Mouse (Mus musculus) hindbrain, embryonic 10.5 days (tissue): ENCODE data around the gene Zdhhc1. TPM values are rescaled to one million over a fixed set of nuclear protein-coding genes. Genes with fewer than 3 reads are reported as not detected.

Experiments
- DNase-seq: peaks from one replicate; pipeline ENCODE4 v3.0.0-alpha.2; 2017; ENCODE audit warnings: low spot score
- H3K27ac ChIP-seq: fragments of 300-500 bp; sonication (generic); 2 replicates; pipeline ENCODE4 v1.5.1; 2016; ENCODE audit warnings: mild to moderate bottlenecking, moderate library complexity
- H3K27me3 ChIP-seq: fragments of 300-500 bp; sonication (generic); 2 replicates; pipeline ENCODE4 v1.6.1; 2016; ENCODE audit warnings: mild to moderate bottlenecking; ENCODE audit not compliant: poor library complexity, insufficient read depth, severe bottlenecking
- H3K36me3 ChIP-seq: fragments of 300-500 bp; sonication (generic); 2 replicates; pipeline ENCODE4 v1.6.1; 2016; ENCODE audit warnings: mild to moderate bottlenecking, moderate library complexity
- H3K4me1 ChIP-seq: fragments of 300-500 bp; sonication (generic); replicated peaks from 2 replicates; pipeline ENCODE4 v1.6.1; 2016; ENCODE audit warnings: mild to moderate bottlenecking
- H3K4me3 ChIP-seq: fragments of 300-500 bp; sonication (generic); 2 replicates; pipeline ENCODE4 v1.5.1; 2016; ENCODE audit warnings: mild to moderate bottlenecking, moderate library complexity
- H3K9me3 ChIP-seq: fragments of 300-500 bp; sonication (generic); 2 replicates; pipeline ENCODE4 v1.6.1; 2016; ENCODE audit warnings: mild to moderate bottlenecking, moderate library complexity
- WGBS: fragments of 180-500 bp; shearing (Covaris S2); methylation state at CpG from one replicate; pipeline ENCODE4 v1.1.7; 2016; 5-methylcytosine and 5-hydroxymethylcytosine counted together
- polyA plus RNA-seq: library from polyadenylated mRNA; unstranded; fragments of >200 nt; fragmentation: Nextera tagmentation; extraction: Ambion mirVana; gene quantifications from 2 replicates; pipeline ENCODE4 v1.2.1, GENCODE M21; 2016

The Zdhhc1 gene
- 23.3 and 29.2 TPM in 2 replicates for polyA plus RNA-seq

- no peaks in the 10 kb centered on the region for H3K27me3 ChIP-seq
- peak; percentile 93 for DNase-seq
- H3K9me3 ChIP-seq, result no peaks in the 10 kb centered on the region
- H3K27ac ChIP-seq, result peak within 1 kb of the TSS; percentile 90
- no peaks in the 10 kb centered on the region for H3K36me3 ChIP-seq
- H3K4me3 ChIP-seq, result peak within 1 kb of the TSS; percentile 90
- WGBS, result under 1% methylated on average over 68 of the region's 68 CpGs
- H3K4me1 ChIP-seq, result peaks cover 33% of the 10 kb centered on the region
Observed at GRCm38 (mm10) chr8:105496439-105497180, at the start of gene Zdhhc1. Gene Zdhhc1, minus strand, starts transcription at chr8:105496902.

- H3K27me3 ChIP-seq, result no peaks in the 10 kb centered on the region
- H3K36me3 ChIP-seq, result peaks cover 16% of the 10 kb centered on the region
- H3K4me1 ChIP-seq, result peaks cover 22% of the 10 kb centered on the region
- no peak for DNase-seq
- 82% methylated on average over 3 of the region's 3 CpGs for WGBS
- H3K9me3 ChIP-seq, result no peaks in the 10 kb centered on the region
- H3K27ac ChIP-seq, result no peak overlapping the region
- H3K4me3 ChIP-seq, result no peak overlapping the region
Observed at GRCm38 (mm10) chr8:105545249-105545648, 48.5 kb upstream of the Zdhhc1 start.

GRCm38 (mm10) chr8:105544544-105545205 lies 48.0 kb upstream of the Zdhhc1 start:
- no peak for DNase-seq
- H3K4me1 ChIP-seq, result peaks cover 22% of the 10 kb centered on the region
- H3K9me3 ChIP-seq, result no peaks in the 10 kb centered on the region
- no peak overlapping the region for H3K27ac ChIP-seq
- WGBS, result 54% methylated on average over 7 of the region's 7 CpGs
- H3K4me3 ChIP-seq, result no peak overlapping the region
- H3K27me3 ChIP-seq, result no peaks in the 10 kb centered on the region
- H3K36me3 ChIP-seq, result peaks cover 11% of the 10 kb centered on the region

- WGBS, result 60% methylated on average over 1 of the region's 1 CpGs
- H3K4me1 ChIP-seq, result peaks cover 22% of the 10 kb centered on the region
- no peaks in the 10 kb centered on the region for H3K27me3 ChIP-seq
- DNase-seq, result no peak
- H3K36me3 ChIP-seq, result peaks cover 19% of the 10 kb centered on the region
- H3K27ac ChIP-seq, result no peak overlapping the region
- H3K4me3 ChIP-seq, result no peak overlapping the region
- no peaks in the 10 kb centered on the region for H3K9me3 ChIP-seq
Observed at GRCm38 (mm10) chr8:105543703-105544102, 47.0 kb upstream of the Zdhhc1 start.

- 94% methylated on average over 2 of the region's 2 CpGs for WGBS
- H3K9me3 ChIP-seq, result no peaks in the 10 kb centered on the region
Observed at GRCm38 (mm10) chr8:105542808-105543207, 46.1 kb upstream of the Zdhhc1 start.

GRCm38 (mm10) chr8:105542032-105542656 lies 45.4 kb upstream of the Zdhhc1 start:
- Histone ChIP-seq H3K4me1 (peaks cover 22% of the 10 kb centered on the region), H3K27me3 (no peaks in the 10 kb centered on the region), H3K9me3 (no peaks in the 10 kb centered on the region), H3K27ac (no peak overlapping the region), H3K36me3 (peaks cover 34% of the 10 kb centered on the region), H3K4me3 (no peak overlapping the region)
- DNase-seq, result no peak
- 88% methylated on average over 3 of the region's 3 CpGs for WGBS

More at GRCm38 (mm10) chr8:105542808-105543207, 46.1 kb upstream of the Zdhhc1 start:
- Histone ChIP-seq H3K4me1 (peaks cover 22% of the 10 kb centered on the region), H3K27ac (no peak overlapping the region), H3K4me3 (no peak overlapping the region), H3K36me3 (peaks cover 28% of the 10 kb centered on the region), H3K27me3 (no peaks in the 10 kb centered on the region)
- DNase-seq, result no peak

GRCm38 (mm10) chr8:105538940-105539339 lies 42.2 kb upstream of the Zdhhc1 start:
- peaks cover 8% of the 10 kb centered on the region for H3K4me1 ChIP-seq
- no peaks in the 10 kb centered on the region for H3K9me3 ChIP-seq
- 92% methylated on average over 4 of the region's 4 CpGs for WGBS
- no peaks in the 10 kb centered on the region for H3K27me3 ChIP-seq
- no peak overlapping the region for H3K4me3 ChIP-seq
- peaks cover 53% of the 10 kb centered on the region for H3K36me3 ChIP-seq
- DNase-seq, result no peak
- H3K27ac ChIP-seq, result no peak overlapping the region

- Histone ChIP-seq H3K4me3 (no peak overlapping the region), H3K27me3 (no peaks in the 10 kb centered on the region), H3K4me1 (peaks cover 15% of the 10 kb centered on the region), H3K9me3 (no peaks in the 10 kb centered on the region), H3K27ac (no peak overlapping the region), H3K36me3 (peaks cover 52% of the 10 kb centered on the region)
- WGBS, result 93% methylated on average over 6 of the region's 6 CpGs
- DNase-seq, result no peak
Observed at GRCm38 (mm10) chr8:105537011-105537677, 40.4 kb upstream of the Zdhhc1 start.

- Histone ChIP-seq H3K4me1 (peaks cover 15% of the 10 kb centered on the region), H3K4me3 (no peak overlapping the region), H3K36me3 (peaks cover 46% of the 10 kb centered on the region), H3K27ac (no peak overlapping the region), H3K27me3 (no peaks in the 10 kb centered on the region), H3K9me3 (no peaks in the 10 kb centered on the region)
- DNase-seq, result no peak
- 96% methylated on average over 3 of the region's 3 CpGs for WGBS
Observed at GRCm38 (mm10) chr8:105536546-105536945, 39.8 kb upstream of the Zdhhc1 start.

- peak; percentile 80 for DNase-seq
- Histone ChIP-seq H3K27ac (peak overlapping the region; percentile 74), H3K9me3 (no peaks in the 10 kb centered on the region), H3K36me3 (peaks cover 57% of the 10 kb centered on the region), H3K4me3 (no peak overlapping the region), H3K4me1 (peaks cover 33% of the 10 kb centered on the region), H3K27me3 (no peaks in the 10 kb centered on the region)
- 2% methylated on average over 1 of the region's 1 CpGs for WGBS
Observed at GRCm38 (mm10) chr8:105533892-105534329, 37.2 kb upstream of the Zdhhc1 start.

GRCm38 (mm10) chr8:105533439-105533838 lies 36.7 kb upstream of the Zdhhc1 start:
- no peaks in the 10 kb centered on the region for H3K9me3 ChIP-seq
- H3K4me3 ChIP-seq, result no peak overlapping the region
- peaks cover 57% of the 10 kb centered on the region for H3K36me3 ChIP-seq
- H3K27ac ChIP-seq, result peak overlapping the region; percentile 74
- peaks cover 33% of the 10 kb centered on the region for H3K4me1 ChIP-seq
- WGBS, result 42% methylated on average over 2 of the region's 2 CpGs
- DNase-seq, result no peak
- H3K27me3 ChIP-seq, result no peaks in the 10 kb centered on the region

GRCm38 (mm10) chr8:105531774-105532173 lies 35.1 kb upstream of the Zdhhc1 start:
- no peaks in the 10 kb centered on the region for H3K9me3 ChIP-seq
- no peaks in the 10 kb centered on the region for H3K27me3 ChIP-seq
- peaks cover 49% of the 10 kb centered on the region for H3K36me3 ChIP-seq
- 56% methylated on average over 2 of the region's 2 CpGs for WGBS
- DNase-seq, result no peak
- H3K4me3 ChIP-seq, result no peak overlapping the region
- peaks cover 33% of the 10 kb centered on the region for H3K4me1 ChIP-seq
- H3K27ac ChIP-seq, result no peak overlapping the region
